Mouse (Mus musculus) intestine, embryonic 16.5 days (tissue): ENCODE results near the gene Gipc3. TPM values are rescaled to one million over a fixed set of nuclear protein-coding genes. Genes with fewer than 3 reads are reported as not detected.

Source experiments
- ATAC-seq: fragments of 200-750 bp; cut with Nextera tagmentation; 2 replicates; pipeline ENCODE4 v1.8.0; 2017; ENCODE audit warnings: moderate TSS enrichment, moderate library complexity
- H3K27ac ChIP-seq: fragments of 300-500 bp; sonication (generic); 2 replicates; pipeline ENCODE4 v1.5.1; 2014; ENCODE audit warnings: mild to moderate bottlenecking, low read length
- H3K27me3 ChIP-seq: fragments of 300-500 bp; sonication (generic); replicated peaks from 2 replicates; pipeline ENCODE4 v1.6.1; 2014; ENCODE audit warnings: low read length, control low read depth, mixed read lengths; ENCODE audit not compliant: control insufficient read depth, insufficient read depth
- H3K36me3 ChIP-seq: fragments of 300-500 bp; sonication (generic); 2 replicates; pipeline ENCODE4 v1.6.1; 2014; ENCODE audit warnings: low read length, control low read depth; ENCODE audit not compliant: control insufficient read depth, insufficient read depth
- H3K4me1 ChIP-seq: fragments of 300-500 bp; sonication (generic); 2 replicates; pipeline ENCODE4 v1.6.1; 2014; ENCODE audit warnings: low read length, control low read depth, mixed read lengths; ENCODE audit not compliant: control insufficient read depth, insufficient read depth
- H3K4me2 ChIP-seq: fragments of 300-500 bp; sonication (generic); 2 replicates; pipeline ENCODE4 v1.6.1; 2014; ENCODE audit warnings: low read depth, low read length, control low read depth
- H3K4me3 ChIP-seq: fragments of 300-500 bp; sonication (generic); 2 replicates; pipeline ENCODE4 v1.5.1; 2014; ENCODE audit warnings: mild to moderate bottlenecking, low read length
- H3K9ac ChIP-seq: fragments of 300-500 bp; sonication (generic); 2 replicates; pipeline ENCODE4 v1.6.1; 2014; ENCODE audit warnings: low read depth, low read length
- H3K9me3 ChIP-seq: fragments of 300-500 bp; sonication (generic); 2 replicates; pipeline ENCODE4 v1.6.1; 2016; ENCODE audit warnings: low read length, control low read depth; ENCODE audit not compliant: control insufficient read depth
- WGBS: fragments of 180-500 bp; shearing (Covaris S2); extraction: QIAGEN DNeasy Blood & Tissue Kit; methylation state at CpG from one replicate; pipeline ENCODE4 v1.1.7; 2014; 5-methylcytosine and 5-hydroxymethylcytosine counted together
- polyA plus RNA-seq: library from polyadenylated mRNA; unstranded; fragments of >200 nt; fragmentation: Nextera tagmentation; extraction: Ambion mirVana; gene quantifications from 2 replicates; pipeline ENCODE4 v1.2.1, GENCODE M21; 2015

Gipc3 gene
- polyA plus RNA-seq, 1 experiment from 2014 or later: 0.12 TPM

DNA sequence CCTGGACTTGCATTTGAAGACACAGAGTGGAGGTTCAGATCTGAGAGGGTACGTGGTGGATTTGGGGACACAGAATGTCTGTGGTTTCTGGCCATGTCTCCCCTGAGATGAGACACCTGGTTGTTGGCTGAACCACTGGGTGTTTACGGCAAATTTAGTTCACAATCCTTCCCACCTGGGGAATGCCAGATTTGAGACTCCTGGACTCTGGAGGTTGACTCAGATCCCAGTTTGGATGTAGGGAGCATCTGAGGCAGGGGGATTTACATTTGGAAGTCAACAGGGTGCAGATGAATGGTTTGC lies 34.2 kb upstream of the Gipc3 start:
- H3K27ac ChIP-seq: no peak overlapping the region
- peaks cover 3% of the 10 kb centered on the region; the same call in 1 of the 2 replicates for H3K36me3 ChIP-seq
- no peaks in the 10 kb centered on the region for H3K27me3 ChIP-seq
- no peak for ATAC-seq
- peak overlapping the region; percentile 83 for H3K4me2 ChIP-seq
- WGBS: 32% methylated on average over 2 of the region's 2 CpGs
- no peaks in the 10 kb centered on the region for H3K9me3 ChIP-seq
- peak overlapping the region; percentile 95 for H3K9ac ChIP-seq
- H3K4me1 ChIP-seq: peaks cover 20% of the 10 kb centered on the region
- peak overlapping the region; percentile 83 for H3K4me3 ChIP-seq

DNA sequence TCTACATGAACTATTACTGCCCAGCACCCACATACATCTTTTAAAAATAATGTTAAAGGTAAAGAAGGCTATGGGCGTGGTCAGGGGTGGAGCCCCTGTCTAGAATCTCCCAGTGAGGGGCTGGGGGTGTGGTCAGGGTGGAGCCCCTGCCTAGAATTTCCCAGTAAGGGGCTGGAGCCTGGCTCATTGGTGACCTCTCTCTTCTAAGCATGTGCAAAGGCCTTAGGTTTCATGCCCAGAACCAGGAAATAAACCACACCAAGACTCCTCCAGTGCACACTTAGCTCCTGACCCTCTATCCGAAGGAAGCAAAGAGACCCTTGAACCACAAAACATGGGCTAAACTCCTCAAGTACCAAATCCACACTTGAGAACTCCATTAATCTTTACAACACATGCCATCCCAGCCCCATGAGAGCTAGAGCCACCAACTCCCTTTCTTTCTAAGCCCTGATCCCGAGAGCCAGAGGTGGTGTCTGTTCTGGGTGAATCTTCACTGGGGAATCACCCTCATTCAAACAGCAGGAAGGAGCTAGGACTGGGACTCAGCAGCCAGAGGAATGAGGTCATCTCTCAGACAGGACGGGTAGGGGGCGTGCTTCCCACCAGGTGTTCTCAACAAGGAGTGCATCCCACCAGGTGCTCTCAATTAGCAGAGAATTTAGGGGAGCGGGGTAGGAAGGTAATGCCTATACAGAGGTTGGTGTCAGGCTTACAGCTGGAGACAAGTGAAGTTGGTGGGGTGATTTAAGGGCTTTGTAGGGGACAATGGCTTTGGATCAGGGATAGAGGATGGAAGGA lies 33.7 kb upstream of the Gipc3 start:
- Histone ChIP-seq H3K4me3 (peak overlapping the region; percentile 83), H3K9ac (peak overlapping the region; percentile 95), H3K27me3 (no peaks in the 10 kb centered on the region), H3K9me3 (no peaks in the 10 kb centered on the region), H3K4me2 (peak overlapping the region; percentile 83), H3K27ac (peak overlapping the region; percentile 16), H3K4me1 (peaks cover 20% of the 10 kb centered on the region), H3K36me3 (peaks cover 3% of the 10 kb centered on the region; the same call in 1 of the 2 replicates)
- no peak for ATAC-seq
- WGBS: 31% methylated on average over 6 of the region's 6 CpGs

- no peak overlapping the region for H3K4me3 ChIP-seq
- peaks cover 20% of the 10 kb centered on the region for H3K4me1 ChIP-seq
- no peak for ATAC-seq
- H3K27me3 ChIP-seq: no peaks in the 10 kb centered on the region
- H3K4me2 ChIP-seq: no peak overlapping the region
- no peak overlapping the region for H3K27ac ChIP-seq
- H3K9me3 ChIP-seq: no peaks in the 10 kb centered on the region
- H3K9ac ChIP-seq: no peak overlapping the region
- peaks cover 11% of the 10 kb centered on the region for H3K36me3 ChIP-seq
- WGBS: 95% methylated on average over 10 of the region's 10 CpGs
Measured at GRCm38 (mm10) chr10:81375322-81375721, 32.3 kb upstream of the Gipc3 start.

DNA sequence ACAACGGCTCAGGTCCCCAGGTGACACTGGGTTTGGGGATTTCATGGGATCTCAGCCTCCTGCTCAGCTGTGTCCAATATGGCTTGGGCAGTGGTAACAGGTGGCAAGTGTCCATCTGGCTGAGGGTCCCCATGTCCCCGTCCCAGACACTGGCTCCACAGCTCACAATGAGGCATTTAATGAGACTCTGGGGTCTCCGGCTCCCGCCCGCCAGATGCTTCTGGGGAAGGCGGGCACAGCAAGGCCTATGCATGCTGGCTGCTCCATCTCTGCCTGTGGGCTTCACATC lies 24.1 kb upstream of the Gipc3 start:
- ATAC-seq: no peak
- H3K4me1 ChIP-seq: peaks cover 42% of the 10 kb centered on the region

DNA sequence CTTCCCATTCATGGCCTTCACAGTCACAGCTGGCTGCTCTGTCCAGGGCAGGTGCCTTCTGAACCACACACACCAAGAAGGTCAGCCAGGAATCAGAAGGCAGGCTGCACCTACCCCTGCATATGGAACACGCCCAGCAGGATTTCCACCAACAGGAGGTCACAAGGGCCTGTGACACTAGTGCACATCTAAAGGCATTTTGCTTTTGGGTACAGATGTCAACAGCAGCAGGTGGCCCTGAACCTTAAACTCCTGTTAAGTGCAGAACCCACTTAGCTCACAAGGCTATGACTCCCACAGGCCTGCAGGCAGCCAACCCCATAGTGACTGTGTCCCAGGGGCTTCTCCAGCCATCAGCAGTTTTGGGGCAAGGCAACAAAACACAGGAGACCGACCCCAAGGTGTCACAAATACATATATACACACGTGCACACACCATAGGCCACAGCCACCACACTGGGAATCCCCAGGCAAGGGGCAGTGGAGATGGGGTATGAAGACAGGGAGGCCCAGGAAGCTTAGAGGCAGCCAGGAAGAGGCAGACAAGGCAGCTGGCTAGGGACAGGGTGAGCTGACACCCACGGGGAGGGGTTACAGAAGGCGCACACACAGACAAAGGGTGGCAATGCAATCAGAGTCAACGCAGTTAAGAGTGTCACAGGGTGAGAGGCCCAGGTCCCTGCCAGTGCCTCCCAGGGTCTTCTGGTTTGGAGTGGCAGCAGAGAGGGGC lies 23.6 kb upstream of the Gipc3 start:
- ATAC-seq: peak; percentile 32
- no peak overlapping the region for H3K4me3 ChIP-seq
- peak overlapping the region; percentile 29; the same call in 1 of the 2 replicates for H3K9ac ChIP-seq
- H3K4me1 ChIP-seq: peaks cover 46% of the 10 kb centered on the region
- WGBS: 70% methylated on average over 6 of the region's 6 CpGs
- H3K27ac ChIP-seq: peak overlapping the region; percentile 46
- H3K9me3 ChIP-seq: no peaks in the 10 kb centered on the region
- H3K27me3 ChIP-seq: peaks cover 4% of the 10 kb centered on the region; the same call in 1 of the 2 replicates
- no peak overlapping the region for H3K4me2 ChIP-seq
- H3K36me3 ChIP-seq: peaks cover 51% of the 10 kb centered on the region

More for the DNA sequence above, 24.1 kb upstream of the Gipc3 start:
- Histone ChIP-seq H3K27ac (no peak overlapping the region), H3K4me3 (no peak overlapping the region), H3K9ac (no peak overlapping the region), H3K36me3 (peaks cover 51% of the 10 kb centered on the region), H3K27me3 (peaks cover 4% of the 10 kb centered on the region; the same call in 1 of the 2 replicates), H3K4me2 (no peak overlapping the region), H3K9me3 (no peaks in the 10 kb centered on the region)
- 84% methylated on average over 6 of the region's 6 CpGs for WGBS

DNA sequence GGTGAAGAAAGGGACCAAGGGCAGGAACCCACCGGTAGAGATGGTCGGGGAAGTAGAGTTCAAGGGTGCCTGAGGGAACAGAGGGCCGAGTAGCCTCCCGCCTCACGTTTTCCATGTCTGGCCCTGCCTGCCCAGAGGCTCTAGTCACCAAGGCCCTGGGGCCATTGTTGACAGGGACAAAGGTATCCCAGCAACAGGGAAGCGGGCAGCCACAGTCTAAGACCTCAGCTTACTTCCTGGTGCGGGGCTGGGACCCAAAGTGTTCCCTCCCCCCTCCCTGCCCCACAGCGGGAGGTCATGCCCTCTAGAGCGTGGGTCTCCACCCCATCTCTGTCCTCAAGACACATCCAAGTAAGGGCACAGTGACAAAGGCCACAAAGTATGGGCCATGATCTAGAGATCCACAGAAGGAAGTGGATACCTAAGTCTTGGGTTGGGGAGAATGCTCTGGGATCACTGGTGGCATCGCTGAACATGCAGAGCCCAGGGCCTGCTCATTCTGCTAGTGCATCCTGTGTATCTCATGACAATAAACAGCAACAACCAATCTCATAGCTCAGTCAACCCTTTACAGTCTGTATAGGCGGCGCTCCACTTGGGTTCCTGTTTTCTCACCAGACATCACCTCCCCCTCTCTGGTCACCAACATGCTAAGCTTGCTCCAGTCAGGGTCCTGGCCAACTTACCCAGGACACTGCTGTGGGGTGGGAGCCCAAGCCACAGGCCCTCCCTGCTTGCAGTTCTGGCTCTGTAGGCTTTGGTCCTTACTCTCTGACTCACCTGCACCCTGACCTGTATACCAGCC lies 22.8 kb upstream of the Gipc3 start, which contains the start of gene 4930404N11Rik:
TSS of gene 4930404N11Rik (minus strand) at position 145 of the 805 bp plus-strand sequence.
- no peaks in the 10 kb centered on the region for H3K9me3 ChIP-seq
- peak within 1 kb of the TSS; percentile 46 for H3K27ac ChIP-seq
- peaks cover 52% of the 10 kb centered on the region for H3K4me1 ChIP-seq
- 28% methylated on average over 12 of the region's 12 CpGs for WGBS
- peak within 1 kb of the TSS; percentile 38 for H3K4me3 ChIP-seq
- peaks cover 4% of the 10 kb centered on the region; the same call in 1 of the 2 replicates for H3K27me3 ChIP-seq
- H3K36me3 ChIP-seq: peaks cover 53% of the 10 kb centered on the region
- peak within 1 kb of the TSS; percentile 61 for H3K9ac ChIP-seq
- ATAC-seq: peak; percentile 53
- peak within 1 kb of the TSS; percentile 44 for H3K4me2 ChIP-seq

DNA sequence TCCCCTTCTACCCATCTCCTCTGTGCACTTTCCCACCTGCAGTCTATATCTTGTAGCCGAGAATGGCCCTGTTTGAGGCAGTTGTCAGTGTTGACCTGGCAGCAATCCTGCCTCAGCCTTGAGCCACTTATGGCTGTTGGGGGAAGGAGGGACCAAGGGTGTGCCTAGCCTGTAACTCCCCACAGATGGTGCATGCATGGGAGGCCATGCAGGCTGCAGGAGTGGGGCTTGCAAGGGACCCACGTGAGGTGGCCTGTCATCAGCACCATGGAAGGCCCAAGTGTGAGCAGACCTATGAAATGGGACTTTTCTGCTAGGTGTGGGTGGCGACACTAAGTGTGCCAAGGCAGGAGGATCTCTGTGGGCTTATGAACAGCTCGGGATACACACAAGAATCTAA lies 22.0 kb upstream of the Gipc3 start:
- Histone ChIP-seq H3K36me3 (peaks cover 47% of the 10 kb centered on the region), H3K27ac (peak overlapping the region; percentile 46), H3K27me3 (peaks cover 4% of the 10 kb centered on the region; the same call in 1 of the 2 replicates), H3K4me2 (no peak overlapping the region), H3K9me3 (no peaks in the 10 kb centered on the region), H3K4me1 (peaks cover 58% of the 10 kb centered on the region), H3K9ac (peak overlapping the region; percentile 61; the same call in 1 of the 2 replicates), H3K4me3 (no peak overlapping the region)
- ATAC-seq: peak; percentile 19; the same call in 1 of the 2 replicates
- WGBS: 37% methylated on average over 4 of the region's 4 CpGs

DNA sequence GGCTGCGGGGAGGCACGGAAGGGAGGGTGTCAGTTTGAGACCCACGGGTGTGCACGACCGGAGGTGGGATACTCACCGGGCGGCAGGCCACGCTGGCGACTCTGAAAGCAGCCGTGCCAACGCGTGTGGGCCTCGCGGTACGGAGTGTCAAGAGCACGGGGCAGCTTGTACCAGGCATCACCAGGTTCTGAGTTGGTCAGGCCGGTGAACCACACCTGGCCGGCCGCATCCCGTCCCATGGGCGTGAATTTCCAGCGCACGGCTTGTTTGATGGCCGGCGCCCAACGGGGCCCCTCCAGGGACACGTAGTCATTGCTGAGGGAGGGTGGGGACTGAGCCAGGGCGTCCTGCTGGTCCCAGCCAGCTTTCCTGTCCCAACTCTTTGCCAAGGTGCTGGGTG lies 21.6 kb upstream of the Gipc3 start:
- Histone ChIP-seq H3K4me3 (peak overlapping the region; percentile 38), H3K9me3 (no peaks in the 10 kb centered on the region), H3K4me1 (peaks cover 61% of the 10 kb centered on the region), H3K27ac (peak overlapping the region; percentile 46; the same call in 1 of the 2 replicates), H3K4me2 (peak overlapping the region; percentile 44), H3K36me3 (peaks cover 44% of the 10 kb centered on the region), H3K27me3 (peaks cover 4% of the 10 kb centered on the region; the same call in 1 of the 2 replicates), H3K9ac (peak overlapping the region; percentile 61)
- WGBS: 12% methylated on average over 28 of the region's 28 CpGs
- peak; percentile 21 for ATAC-seq
